Comparison of ENCODE assay signal across 26 mouse cellular contexts in genomic region chr7:117571713-117572112, GRCm38 (mm10).
DNase-seq lines count a peak whose midpoint lies in the region; ATAC-seq and TF ChIP-seq lines count a peak whose summit lies in the region.
"Had no signal": no experiment of that assay in that cellular context is flagged by ENCODE, and none has a peak within 500 bp of the region (broad histone marks: within the 10 kb centered on the region; RNA-seq: fewer than 3 reads in every experiment).

No protein-coding gene starts in this region.

- H3K79me2 ChIP-seq in liver, adult 2 months (ENCODE audit: control insufficient read depth, insufficient read depth, low read length) = no peaks in the 10 kb centered on the region

- H3K36me3 ChIP-seq in liver, adult 2 months (ENCODE audit: control insufficient read depth, insufficient read depth, low read length) = no peaks in the 10 kb centered on the region
- no peaks in the 10 kb centered on the region for H3K36me3 ChIP-seq in liver, embryonic 11.5 days (ENCODE audit: control insufficient read depth, insufficient read depth, low read length)
- H3K36me3 ChIP-seq in intestine, postnatal 0 days (ENCODE audit: control insufficient read depth, insufficient read depth) = no peaks in the 10 kb centered on the region
- H3K36me3 ChIP-seq: G1E; heart, embryonic 12.5 days; hindbrain, embryonic 10.5 days; liver, embryonic 15.5 days; lung, embryonic 15.5 days; midbrain, embryonic 15.5 days; neural tube, embryonic 13.5 days had no signal

- no peaks in the 10 kb centered on the region for H3K27me3 ChIP-seq in liver, adult 2 months (ENCODE audit: control insufficient read depth, insufficient read depth, low read length)
- no peaks in the 10 kb centered on the region for H3K27me3 ChIP-seq in liver, embryonic 11.5 days (replicated peaks; ENCODE audit: control insufficient read depth, insufficient read depth, low read length)
- no peaks in the 10 kb centered on the region for H3K27me3 ChIP-seq in intestine, postnatal 0 days (replicated peaks; ENCODE audit: control insufficient read depth, insufficient read depth, low read length)
- H3K27me3 ChIP-seq: CH12.LX; heart, embryonic 12.5 days; liver, embryonic 15.5 days; lung, embryonic 15.5 days; midbrain, embryonic 15.5 days; neural tube, embryonic 13.5 days had no signal

- no peak for TF ChIP-seq POLR2A in liver, adult 2 months (IDR thresholded peaks at IDR 0.05; ENCODE audit: extremely low read depth, insufficient read depth, low read length)

- no peak for TF ChIP-seq CTCF in liver, adult 2 months (IDR thresholded peaks at IDR 0.05; ENCODE audit: low read depth, low read length)
- no peak for TF ChIP-seq CTCF in intestine, postnatal 0 days (IDR thresholded peaks at IDR 0.05; ENCODE audit: low read depth)

- no peak overlapping the region for H3K27ac ChIP-seq in liver, adult 2 months (replicated peaks; ENCODE audit: insufficient read depth, low read depth, low read length)
- no peak overlapping the region for H3K27ac ChIP-seq in liver, embryonic 11.5 days (ENCODE audit: low read depth, low read length)
- H3K27ac ChIP-seq in intestine, postnatal 0 days (ENCODE audit: low read depth, low read length) = no peak overlapping the region
- H3K27ac ChIP-seq: hindbrain, embryonic 10.5 days; liver, embryonic 15.5 days; lung, embryonic 15.5 days; midbrain, embryonic 15.5 days; neural tube, embryonic 13.5 days had no signal

- no peaks in the 10 kb centered on the region for H3K9me3 ChIP-seq in liver, embryonic 11.5 days (ENCODE audit: control insufficient read depth, low read length)
- no peaks in the 10 kb centered on the region for H3K9me3 ChIP-seq in intestine, postnatal 0 days (ENCODE audit: control insufficient read depth)
- H3K9me3 ChIP-seq: heart, embryonic 12.5 days; hindbrain, embryonic 10.5 days; liver, embryonic 15.5 days; lung, embryonic 15.5 days; midbrain, embryonic 15.5 days; neural tube, embryonic 13.5 days had no signal

- H3K4me2 ChIP-seq in liver, embryonic 11.5 days = no peak overlapping the region
- no peak overlapping the region; the same call in 1 of the 2 replicates for H3K4me2 ChIP-seq in intestine, postnatal 0 days (replicated peaks; ENCODE audit: low read depth)
- H3K4me2 ChIP-seq: heart, embryonic 12.5 days; liver, embryonic 15.5 days; lung, embryonic 15.5 days; midbrain, embryonic 15.5 days; neural tube, embryonic 13.5 days had no signal

- no peak overlapping the region for H3K4me3 ChIP-seq in liver, adult 2 months (ENCODE audit: insufficient read depth, low read depth, low read length)
- no peak overlapping the region for H3K4me3 ChIP-seq in liver, embryonic 11.5 days (ENCODE audit: low read depth, low read length)
- no peak overlapping the region for H3K4me3 ChIP-seq in intestine, postnatal 0 days (ENCODE audit: low read depth, low read length)
- H3K4me3 ChIP-seq: heart, embryonic 12.5 days; hindbrain, embryonic 10.5 days; liver, embryonic 15.5 days; lung, embryonic 15.5 days; midbrain, embryonic 15.5 days; myocyte; neural tube, embryonic 13.5 days had no signal

- no peak overlapping the region for H3K9ac ChIP-seq in liver, adult 2 months (ENCODE audit: low read depth, low read length)
- H3K9ac ChIP-seq in liver, embryonic 11.5 days (ENCODE audit: low read depth, low read length) = no peak overlapping the region
- no peak overlapping the region for H3K9ac ChIP-seq in intestine, postnatal 0 days (ENCODE audit: low read depth, low read length)
- H3K9ac ChIP-seq: heart, embryonic 12.5 days; liver, embryonic 15.5 days; lung, embryonic 15.5 days; midbrain, embryonic 15.5 days; neural tube, embryonic 13.5 days had no signal

- DNase-seq in frontal cortex, postnatal 36 days (ENCODE audit: low spot score in 2 of 2) = no peak
- DNase-seq in liver, adult 2 months (ENCODE audit: extremely low read depth, low read depth, low spot score) = peak; percentile 53
- no peak for DNase-seq in liver, embryonic 11.5 days (ENCODE audit: low spot score)
- DNase-seq in fat pad, adult 2 months (ENCODE audit: extremely low read depth, low read depth, low spot score) = peak; percentile 58
- no peak for DNase-seq in lung, postnatal 14 days
- no peak for DNase-seq in urinary bladder, adult 18-20 months (ENCODE audit: low spot score in 2 of 2)
- DNase-seq: B cell, adult 2 months; cerebellum, adult 11 months; cerebellum, adult 9-11 months; gastrocnemius, postnatal 25 days; heart, adult 18-20 months; heart, postnatal 10 days; kidney, adult 11 months; lung, postnatal 4 days had no signal

- 54% methylated on average over 5 of the region's 5 CpGs for WGBS in liver, adult 2 months
- 80% methylated on average over 5 of the region's 5 CpGs for WGBS in liver, embryonic 11.5 days
- 28% methylated on average over 5 of the region's 5 CpGs for WGBS in intestine, postnatal 0 days

- ATAC-seq in frontal cortex, adult (ENCODE audit: low TSS enrichment) = peak; percentile 28; the same call in 1 of the 2 replicates
- ATAC-seq in liver, embryonic 11.5 days (replicated peaks; ENCODE audit: low FRiP score) = no peak
- 0 out of 2 replicates have a peak, but pooled peaks have one; percentile 39 for ATAC-seq in intestine, postnatal 0 days
- ATAC-seq: hindbrain, embryonic 16.5 days; midbrain, embryonic 15.5 days had no signal

- no peaks in the 10 kb centered on the region for H3K4me1 ChIP-seq in liver, adult 2 months (ENCODE audit: control insufficient read depth, insufficient read depth, low read length)
- H3K4me1 ChIP-seq in liver, embryonic 11.5 days (replicated peaks; ENCODE audit: control insufficient read depth, insufficient read depth, low read length) = no peaks in the 10 kb centered on the region
- 0 out of 2 replicates have a peak, but pooled peaks cover 2% of the 10 kb centered on the region for H3K4me1 ChIP-seq in intestine, postnatal 0 days (replicated peaks; ENCODE audit: control insufficient read depth, insufficient read depth, low read length)
- H3K4me1 ChIP-seq: hindbrain, embryonic 10.5 days; liver, embryonic 15.5 days; lung, embryonic 15.5 days; midbrain, embryonic 15.5 days; neural tube, embryonic 13.5 days had no signal

Comparison
In these comparisons a context has a peak if more than half of its experiments do, and no peak if none do; other contexts are left out.
1. DNase-seq: peak in liver, adult 2 months (single experiment) and fat pad, adult 2 months (single experiment); none in frontal cortex, postnatal 36 days (0 of 2), liver, embryonic 11.5 days (single experiment), lung, postnatal 14 days (single experiment) and urinary bladder, adult 18-20 months (0 of 2).